22 mouse cellular contexts compared by ENCODE assay signal in the genomic region with DNA sequence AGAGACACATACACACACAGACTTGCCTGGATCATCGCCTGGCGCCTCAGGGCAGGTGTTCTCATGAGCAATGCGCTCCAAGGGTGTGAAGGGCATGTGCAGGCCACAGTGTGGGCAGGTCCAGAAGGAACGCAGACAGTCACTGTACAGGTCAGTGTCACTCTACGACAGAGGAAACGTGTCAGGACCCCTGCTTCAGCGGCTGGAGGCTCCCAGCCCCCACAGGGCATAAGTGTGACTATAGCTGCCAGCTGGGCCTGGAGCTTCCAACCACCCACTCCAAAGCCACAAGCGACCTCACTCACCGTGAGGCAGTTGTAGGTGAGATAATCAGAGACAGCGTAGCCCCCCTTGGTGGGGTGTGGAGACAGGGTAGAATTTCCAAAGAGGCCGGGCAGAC. TPM values are rescaled to one million over a fixed set of nuclear protein-coding genes. Genes with fewer than 3 reads are reported as not detected.
"Had no signal": no experiment of that assay in that cellular context is flagged by ENCODE, and none has a peak within 500 bp of the region (broad histone marks: within the 10 kb centered on the region; RNA-seq: fewer than 3 reads in every experiment).

No protein-coding gene starts in this region.

- H3K9me3 ChIP-seq: liver, embryonic 13.5 days; liver, embryonic 15.5 days; midbrain, embryonic 12.5 days; neural tube, embryonic 13.5 days; neural tube, embryonic 15.5 days had no signal

- H3K4me2 ChIP-seq: liver, embryonic 11.5 days; liver, embryonic 13.5 days; liver, embryonic 15.5 days; lung, embryonic 14.5 days; midbrain, embryonic 12.5 days; neural tube, embryonic 13.5 days; neural tube, embryonic 15.5 days had no signal

- ATAC-seq: liver, postnatal 0 days; midbrain, embryonic 16.5 days had no signal

- H3K4me1 ChIP-seq: liver, embryonic 15.5 days; midbrain, embryonic 12.5 days; neural tube, embryonic 15.5 days had no signal

- H3K27me3 ChIP-seq: liver, embryonic 13.5 days; liver, embryonic 15.5 days; midbrain, embryonic 12.5 days; neural tube, embryonic 13.5 days; neural tube, embryonic 15.5 days had no signal

- DNase-seq: liver; liver, embryonic 13.5 days; liver, postnatal 0 days; lung, embryonic 14.5 days; lung, postnatal 10 days; lung, postnatal 36 days; midbrain, embryonic 14.5 days; retina, postnatal 1 day; right cerebral cortex, adult 18-20 months; right cerebral cortex, postnatal 25 days; right cerebral cortex, postnatal 4 days; spleen, adult 18-20 months had no signal

- H3K4me3 ChIP-seq: liver, embryonic 13.5 days; liver, embryonic 15.5 days; midbrain, embryonic 12.5 days; myocyte; neural tube, embryonic 13.5 days; neural tube, embryonic 15.5 days had no signal

- H3K9ac ChIP-seq: liver, embryonic 13.5 days; liver, embryonic 15.5 days; liver, postnatal 0 days; lung, embryonic 14.5 days; midbrain, embryonic 12.5 days; neural tube, embryonic 13.5 days; neural tube, embryonic 15.5 days had no signal

- H3K27ac ChIP-seq: liver, embryonic 13.5 days; liver, embryonic 15.5 days; macrophage; midbrain, embryonic 12.5 days; neural tube, embryonic 13.5 days; neural tube, embryonic 15.5 days had no signal

RNA-seq across cellular contexts. Expression of gene Meis3, which starts 23.6 kb away (rescaled TPM):
- total RNA-seq: megakaryocyte progenitor cell, adult 5-6 weeks had no signal

RNA-seq across cellular contexts. Expression of gene C5ar2, which starts 45.4 kb away (rescaled TPM):
- polyA plus RNA-seq: midbrain, embryonic 14.5 days; myocyte; neural tube, embryonic 11.5 days had no signal
